Mouse (Mus musculus): ENCODE results near the gene Slc6a17. TPM values are rescaled to one million over a fixed set of nuclear protein-coding genes. Genes with fewer than 3 reads are reported as not detected.

Slc6a17 gene
- polyA plus RNA-seq, 1 experiment from 2014 or later = 1.7 TPM

DNA sequence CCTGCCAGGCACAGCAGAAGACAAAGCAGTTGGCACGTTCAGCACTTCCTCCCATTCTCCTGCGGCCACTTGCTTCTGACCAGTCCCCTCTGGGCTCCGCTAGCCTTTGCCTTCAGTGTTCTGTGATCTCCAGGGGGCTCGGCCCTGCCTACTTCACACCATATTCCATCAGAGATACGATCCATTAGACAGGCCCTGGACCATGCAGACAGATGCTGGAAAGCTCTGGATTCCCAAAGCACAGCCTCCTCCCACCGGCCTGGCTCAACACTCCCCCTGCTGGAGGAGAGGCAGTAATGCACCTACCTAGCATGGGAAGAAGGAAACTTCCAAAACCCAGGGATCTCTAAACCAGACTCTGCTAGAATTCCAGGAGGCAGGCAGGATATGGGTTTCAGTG, 45.6 kb downstream of the Slc6a17 start:
- Histone ChIP-seq H3K4me2 (replicated peaks; ENCODE audit: low read depth) (no peak overlapping the region), H3K36me3 (ENCODE audit: control insufficient read depth, insufficient read depth, low read length) (no peaks in the 10 kb centered on the region), H3K9me3 (ENCODE audit: control insufficient read depth, low read length) (no peaks in the 10 kb centered on the region), H3K27me3 (ENCODE audit: control insufficient read depth, insufficient read depth, low read length) (no peaks in the 10 kb centered on the region), H3K27ac (replicated peaks) (no peak overlapping the region), H3K4me3 (ENCODE audit: low read depth, low read length) (no peak overlapping the region), H3K9ac (ENCODE audit: low read length) (no peak overlapping the region), H3K4me1 (replicated peaks; ENCODE audit: control insufficient read depth, insufficient read depth) (no peaks in the 10 kb centered on the region)
- peak; percentile 39; the same call in 1 of the 2 replicates for ATAC-seq (ENCODE audit: low FRiP score, low TSS enrichment)
- TF ChIP-seq CTCF (IDR thresholded peaks at IDR 0.05; ENCODE audit: low read depth) (peak; percentile 97), EP300 (optimal IDR thresholded peaks at IDR 0.05) (no peak)
- 30% methylated on average over 6 of the region's 6 CpGs for WGBS
- peak; percentile 42 for DNase-seq (ENCODE audit: low spot score)

DNA sequence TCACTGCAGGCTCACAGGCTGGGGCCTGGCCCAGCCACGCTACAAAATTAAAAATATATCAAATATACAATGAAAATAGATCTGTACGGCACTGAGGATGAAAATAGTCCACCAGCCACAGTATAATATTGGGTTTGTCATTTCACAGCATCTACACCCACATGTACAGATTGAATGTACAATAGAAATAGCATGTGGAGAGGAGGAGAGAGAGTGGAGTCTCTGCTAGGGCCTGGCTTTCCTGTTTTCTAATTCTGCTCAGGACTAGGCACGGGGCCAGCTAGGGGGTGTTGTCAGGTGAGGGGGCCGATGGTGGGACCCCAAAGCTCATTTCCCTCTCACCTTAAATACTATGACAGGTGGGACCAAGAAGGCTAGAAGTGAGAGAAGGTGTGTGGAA, 48.8 kb downstream of the Slc6a17 start:
- Histone ChIP-seq H3K9ac (ENCODE audit: low read length) (no peak overlapping the region), H3K9me3 (ENCODE audit: control insufficient read depth, low read length) (no peaks in the 10 kb centered on the region), H3K36me3 (ENCODE audit: control insufficient read depth, insufficient read depth, low read length) (no peaks in the 10 kb centered on the region), H3K27ac (replicated peaks) (no peak overlapping the region), H3K4me2 (replicated peaks; ENCODE audit: low read depth) (no peak overlapping the region), H3K27me3 (ENCODE audit: control insufficient read depth, insufficient read depth, low read length) (no peaks in the 10 kb centered on the region), H3K4me1 (replicated peaks; ENCODE audit: control insufficient read depth, insufficient read depth) (no peaks in the 10 kb centered on the region), H3K4me3 (ENCODE audit: low read depth, low read length) (no peak overlapping the region)
- no peak for ATAC-seq (ENCODE audit: low FRiP score, low TSS enrichment)
- no peak for TF ChIP-seq CTCF (IDR thresholded peaks at IDR 0.05; ENCODE audit: low read depth)
- TF ChIP-seq EP300 (optimal IDR thresholded peaks at IDR 0.05) = no peak
- WGBS = 76% methylated on average over 4 of the region's 4 CpGs
- no peak for DNase-seq (ENCODE audit: low spot score)

GRCm38 (mm10) chr3:107468106-107468505, 49.7 kb downstream of the Slc6a17 start:
- no peaks in the 10 kb centered on the region for H3K9me3 ChIP-seq (ENCODE audit: control insufficient read depth, low read length)
- WGBS = 84% methylated on average over 11 of the region's 11 CpGs
- no peaks in the 10 kb centered on the region for H3K27me3 ChIP-seq (ENCODE audit: control insufficient read depth, insufficient read depth, low read length)
- no peak overlapping the region for H3K27ac ChIP-seq (replicated peaks)
- no peak overlapping the region for H3K9ac ChIP-seq (ENCODE audit: low read length)
- no peaks in the 10 kb centered on the region for H3K36me3 ChIP-seq (ENCODE audit: control insufficient read depth, insufficient read depth, low read length)
- DNase-seq (ENCODE audit: low spot score) (no peak), ATAC-seq (ENCODE audit: low FRiP score, low TSS enrichment) (no peak)
- H3K4me3 ChIP-seq (ENCODE audit: low read depth, low read length) = no peak overlapping the region
- no peaks in the 10 kb centered on the region for H3K4me1 ChIP-seq (replicated peaks; ENCODE audit: control insufficient read depth, insufficient read depth)
- no peak overlapping the region for H3K4me2 ChIP-seq (replicated peaks; ENCODE audit: low read depth)
- TF ChIP-seq CTCF (IDR thresholded peaks at IDR 0.05; ENCODE audit: low read depth) = no peak
- no peak for TF ChIP-seq EP300 (optimal IDR thresholded peaks at IDR 0.05)

GRCm38 (mm10) chr3:107466577-107466976, 51.2 kb downstream of the Slc6a17 start:
- Histone ChIP-seq H3K27me3 (ENCODE audit: control insufficient read depth, insufficient read depth, low read length) (peaks cover 4% of the 10 kb centered on the region; the same call in 1 of the 2 replicates), H3K27ac (replicated peaks) (no peak overlapping the region), H3K4me1 (replicated peaks; ENCODE audit: control insufficient read depth, insufficient read depth) (no peaks in the 10 kb centered on the region), H3K36me3 (ENCODE audit: control insufficient read depth, insufficient read depth, low read length) (no peaks in the 10 kb centered on the region), H3K9me3 (ENCODE audit: control insufficient read depth, low read length) (no peaks in the 10 kb centered on the region), H3K4me2 (replicated peaks; ENCODE audit: low read depth) (no peak overlapping the region), H3K9ac (ENCODE audit: low read length) (no peak overlapping the region), H3K4me3 (ENCODE audit: low read depth, low read length) (no peak overlapping the region)
- DNase-seq (ENCODE audit: low spot score) (peak; percentile 76), ATAC-seq (ENCODE audit: low FRiP score, low TSS enrichment) (no peak)
- 7% methylated on average over 6 of the region's 6 CpGs for WGBS
- TF ChIP-seq CTCF (IDR thresholded peaks at IDR 0.05; ENCODE audit: low read depth) = peak; percentile 97
- no peak for TF ChIP-seq EP300 (optimal IDR thresholded peaks at IDR 0.05)

- peak; percentile 76 for DNase-seq (ENCODE audit: low spot score)
- H3K4me3 ChIP-seq (ENCODE audit: low read depth, low read length) = no peak overlapping the region
- H3K36me3 ChIP-seq (ENCODE audit: control insufficient read depth, insufficient read depth, low read length) = no peaks in the 10 kb centered on the region
- 10% methylated on average over 5 of the region's 5 CpGs for WGBS
- no peak overlapping the region for H3K27ac ChIP-seq (replicated peaks)
- no peaks in the 10 kb centered on the region for H3K9me3 ChIP-seq (ENCODE audit: control insufficient read depth, low read length)
- no peak overlapping the region for H3K9ac ChIP-seq (ENCODE audit: low read length)
- H3K4me2 ChIP-seq (replicated peaks; ENCODE audit: low read depth) = no peak overlapping the region
- peak; percentile 46; the same call in 1 of the 2 replicates for ATAC-seq (ENCODE audit: low FRiP score, low TSS enrichment)
- H3K27me3 ChIP-seq (ENCODE audit: control insufficient read depth, insufficient read depth, low read length) = peaks cover 38% of the 10 kb centered on the region; the same call in 1 of the 2 replicates
- TF ChIP-seq CTCF (IDR thresholded peaks at IDR 0.05; ENCODE audit: low read depth) = peak; percentile 96
- no peak for TF ChIP-seq EP300 (optimal IDR thresholded peaks at IDR 0.05)
- peaks cover 3% of the 10 kb centered on the region; the same call in 1 of the 2 replicates for H3K4me1 ChIP-seq (replicated peaks; ENCODE audit: control insufficient read depth, insufficient read depth)
Observed at GRCm38 (mm10) chr3:107462160-107462559, 55.7 kb downstream of the Slc6a17 start.

- H3K9me3 ChIP-seq (ENCODE audit: control insufficient read depth, low read length) = no peaks in the 10 kb centered on the region
- peak overlapping the region; percentile 48 for H3K4me3 ChIP-seq (ENCODE audit: low read depth, low read length)
- H3K4me2 ChIP-seq (replicated peaks; ENCODE audit: low read depth) = peak overlapping the region; percentile 83
- 0 out of 2 replicates have a peak overlapping the region, but pooled peaks have one; percentile 38 for H3K9ac ChIP-seq (ENCODE audit: low read length)
- no peak for TF ChIP-seq CTCF (IDR thresholded peaks at IDR 0.05; ENCODE audit: low read depth)
- TF ChIP-seq EP300 (optimal IDR thresholded peaks at IDR 0.05) = no peak
- peak; percentile 29 for DNase-seq (ENCODE audit: low spot score)
- peaks cover 3% of the 10 kb centered on the region; the same call in 1 of the 2 replicates for H3K4me1 ChIP-seq (replicated peaks; ENCODE audit: control insufficient read depth, insufficient read depth)
- peaks cover 40% of the 10 kb centered on the region; the same call in 1 of the 2 replicates for H3K27me3 ChIP-seq (ENCODE audit: control insufficient read depth, insufficient read depth, low read length)
- WGBS = 1% methylated on average over 44 of the region's 69 CpGs
- ATAC-seq (ENCODE audit: low FRiP score, low TSS enrichment) = peak; percentile 46; the same call in 1 of the 2 replicates
- no peak overlapping the region for H3K27ac ChIP-seq (replicated peaks)
- H3K36me3 ChIP-seq (ENCODE audit: control insufficient read depth, insufficient read depth, low read length) = no peaks in the 10 kb centered on the region
Observed at GRCm38 (mm10) chr3:107459773-107460431, 57.9 kb downstream of the Slc6a17 start.

Data from stomach, postnatal 0 days (tissue).